Mouse (Mus musculus): Measurements from ENCODE around the gene Abhd17b.

DNA sequence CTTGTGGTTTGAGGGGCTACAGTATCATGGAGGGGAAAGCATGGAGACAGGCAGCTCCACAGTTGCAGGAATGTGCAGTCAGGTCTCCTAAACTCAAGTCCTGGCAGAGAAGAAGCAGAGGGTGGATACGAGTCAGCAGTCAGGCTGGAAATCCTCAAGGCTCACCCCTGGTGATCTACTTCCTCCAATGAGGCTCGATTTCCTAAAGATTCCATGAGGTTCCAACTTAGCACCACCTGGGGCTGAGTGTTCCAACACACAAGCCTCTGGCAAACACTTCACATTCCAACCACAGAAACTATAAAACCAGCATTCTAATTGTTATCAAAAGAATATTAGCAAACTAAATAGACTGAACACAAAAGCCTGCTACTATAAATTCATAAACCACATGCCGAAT lies 16.1 kb upstream of the Abhd17b start:
- no peak for TF ChIP-seq CTCF (IDR thresholded peaks at IDR 0.05; ENCODE audit: low read depth)
- TF ChIP-seq EP300 (IDR thresholded peaks at IDR 0.05; ENCODE audit: low read depth) = no peak

Data from heart, postnatal 0 days (tissue).